Mouse (Mus musculus) thymus, postnatal 4 days (tissue): ENCODE results near the gene Mxra7.
A peak's percentile ranks its signal among the peaks of the same experiment; 100 is the strongest.
"Not testable (repeated sequence)": the region's sequence is repeated elsewhere in the genome, so short reads cannot be mapped to it uniquely, and the experiment has no call there.

ENCODE experiments used
- DNase-seq: peaks from one replicate; pipeline ENCODE4 v3.0.0; 2021

Gene Mxra7

DNA sequence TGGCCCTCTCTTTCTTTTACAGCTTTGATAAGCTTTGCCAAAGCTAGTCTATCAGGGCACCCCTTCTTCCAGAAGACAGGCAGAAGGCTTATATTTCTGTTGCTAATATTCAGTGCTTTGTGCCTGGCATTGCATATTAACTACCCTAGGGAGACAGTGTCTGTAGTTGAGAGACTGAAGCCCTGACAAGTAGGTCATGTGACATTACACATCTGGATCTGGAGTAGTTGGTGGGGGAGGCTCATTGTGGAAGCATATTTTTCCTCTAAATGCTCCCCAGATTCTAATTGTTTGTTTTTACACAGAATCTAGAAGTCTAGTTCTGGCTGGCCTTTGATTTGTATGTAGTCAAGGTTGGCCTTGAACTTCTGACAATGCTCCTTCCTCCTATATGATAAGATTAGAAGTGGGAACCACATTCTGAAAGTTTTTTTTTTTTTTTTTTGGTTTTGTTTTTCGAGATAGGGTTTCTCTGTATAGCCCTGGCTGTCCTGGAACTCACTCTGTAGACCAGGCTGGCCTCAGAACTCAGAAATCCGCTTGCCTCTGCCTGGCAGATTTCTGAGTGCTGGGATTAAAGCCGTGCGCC, 18.8 kb upstream of the Mxra7 start:
- DNase-seq = no peak

- DNase-seq = peak; percentile 94
These were observed 15.7 kb upstream of the Mxra7 start, which contains the start of the genes Mettl23 and Jmjd6 for GRCm38 (mm10) chr11:116843261-116844233. Mettl23 (plus strand) TSS chr11:116843278. Jmjd6 (minus strand) TSS chr11:116843449.

GRCm38 (mm10) chr11:116842531-116843260, 14.8 kb upstream of the Mxra7 start:
- peak; percentile 81 for DNase-seq

- DNase-seq = no peak
These were observed 12.9 kb upstream of the Mxra7 start for GRCm38 (mm10) chr11:116840748-116841147.

DNA sequence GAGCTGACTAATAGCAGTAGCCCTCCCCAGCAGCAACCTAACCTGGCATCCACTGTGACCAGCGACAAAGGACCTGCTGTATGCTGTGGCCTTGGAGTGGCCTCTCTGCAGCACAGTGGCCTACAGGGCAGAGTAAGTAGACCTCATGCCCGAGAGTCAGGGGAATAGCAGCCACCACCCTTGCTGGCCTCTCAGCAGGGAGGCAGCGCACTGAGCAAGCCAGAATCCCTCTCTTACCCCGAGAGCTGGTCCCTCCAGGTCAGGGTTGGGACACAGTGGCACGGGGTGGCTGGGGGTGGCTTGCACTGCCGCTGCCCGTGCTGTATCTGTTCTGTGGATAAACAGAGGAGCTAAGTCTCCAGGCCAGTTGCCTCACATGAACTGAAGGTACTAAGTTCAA, 11.8 kb upstream of the Mxra7 start:
- DNase-seq = no peak

DNA sequence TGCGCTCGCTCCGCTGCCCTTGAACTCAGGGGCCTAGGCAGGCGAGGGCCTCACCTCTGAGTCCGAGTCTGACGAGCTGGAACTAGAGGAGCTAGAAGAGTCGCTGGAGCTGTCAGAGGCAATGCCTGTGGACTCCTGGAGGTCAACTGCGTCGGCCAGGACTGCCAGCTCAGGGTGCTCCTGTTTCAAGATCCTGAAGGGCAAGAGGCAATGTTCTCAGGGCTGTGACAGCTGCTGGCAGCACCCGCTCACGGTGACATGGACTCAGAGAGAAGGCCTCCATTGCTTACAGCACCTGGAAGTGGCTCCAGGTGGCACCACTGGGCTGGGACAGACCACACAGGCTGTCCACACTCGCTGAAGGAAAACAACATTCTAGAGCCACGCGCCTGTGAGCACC, 11.1 kb upstream of the Mxra7 start:
- DNase-seq = no peak

GRCm38 (mm10) chr11:116837441-116837840, 9.6 kb upstream of the Mxra7 start:
- DNase-seq = no peak

GRCm38 (mm10) chr11:116836283-116836682, 8.4 kb upstream of the Mxra7 start:
- DNase-seq = no peak

DNA sequence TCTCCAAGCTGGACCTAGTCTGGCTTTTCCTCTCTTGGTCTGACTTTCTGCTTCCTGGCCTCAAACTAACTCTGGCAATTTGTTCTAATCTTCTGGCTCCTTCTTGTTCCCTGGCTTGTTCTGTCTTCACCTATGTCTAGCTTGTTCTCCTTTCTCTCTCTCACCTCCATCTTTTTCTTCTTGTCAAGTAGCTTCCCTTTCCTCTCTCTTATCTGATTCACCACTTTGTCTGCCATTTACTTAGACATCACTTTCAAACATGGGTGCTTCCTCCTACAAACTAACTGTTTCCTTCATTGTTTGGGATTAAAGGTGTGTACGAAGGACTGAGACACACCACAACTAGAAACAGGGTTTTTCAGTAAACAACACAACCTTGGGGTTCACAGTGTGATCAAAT, 7.1 kb upstream of the Mxra7 start:
- DNase-seq = no peak

- DNase-seq = no peak
These were observed 4.4 kb upstream of the Mxra7 start for GRCm38 (mm10) chr11:116832172-116832685.

GRCm38 (mm10) chr11:116826550-116827504, 1.0 kb downstream of the Mxra7 start:
- DNase-seq = no peak

- no peak for DNase-seq
These were observed 2.6 kb downstream of the Mxra7 start for GRCm38 (mm10) chr11:116825230-116825629.

- DNase-seq = not testable (repeated sequence)
These were observed 4.0 kb downstream of the Mxra7 start for GRCm38 (mm10) chr11:116823885-116824284.

DNA sequence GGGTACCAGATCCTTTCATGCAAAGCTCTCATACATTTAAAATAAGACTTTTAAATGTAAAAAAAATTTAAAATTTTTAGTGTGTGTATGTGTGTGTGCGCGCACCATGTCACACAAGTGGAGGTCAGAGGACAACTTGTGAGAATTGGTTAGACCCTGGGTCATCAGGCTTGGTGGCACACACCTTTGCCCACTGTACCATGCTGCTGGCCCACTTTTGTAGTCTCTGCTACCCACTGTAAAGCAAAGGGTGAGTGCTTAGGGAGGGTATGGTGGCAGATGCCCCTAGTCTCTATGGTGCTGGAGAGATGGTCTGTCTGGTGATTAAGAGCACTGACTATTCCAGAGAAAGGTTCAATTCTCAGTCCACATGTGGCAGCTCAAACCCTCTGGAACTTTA, 4.6 kb downstream of the Mxra7 start:
- DNase-seq = no peak

DNA sequence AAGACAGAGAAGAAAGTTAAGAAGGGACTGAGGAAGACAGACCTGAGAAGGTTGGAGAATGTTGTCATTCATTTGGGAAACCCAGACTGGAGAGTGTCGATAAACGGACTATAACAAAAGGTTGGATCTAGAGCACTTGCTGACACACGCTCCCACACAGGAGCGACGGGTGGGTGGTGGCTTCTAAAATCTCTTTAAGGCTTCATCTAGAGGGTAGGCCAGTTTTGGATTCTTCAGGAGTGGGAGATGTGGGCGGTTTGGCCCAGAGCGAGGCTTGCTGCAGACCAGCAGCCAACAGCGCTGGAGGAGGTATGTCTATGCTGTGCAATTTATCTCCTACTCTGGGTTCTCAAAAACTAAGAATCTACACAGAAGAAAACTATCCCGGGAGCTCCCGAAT, 5.2 kb downstream of the Mxra7 start:
- no peak for DNase-seq

GRCm38 (mm10) chr11:116822215-116822614, 5.6 kb downstream of the Mxra7 start:
- no peak for DNase-seq

GRCm38 (mm10) chr11:116821057-116821940, 6.5 kb downstream of the Mxra7 start:
- no peak for DNase-seq

DNA sequence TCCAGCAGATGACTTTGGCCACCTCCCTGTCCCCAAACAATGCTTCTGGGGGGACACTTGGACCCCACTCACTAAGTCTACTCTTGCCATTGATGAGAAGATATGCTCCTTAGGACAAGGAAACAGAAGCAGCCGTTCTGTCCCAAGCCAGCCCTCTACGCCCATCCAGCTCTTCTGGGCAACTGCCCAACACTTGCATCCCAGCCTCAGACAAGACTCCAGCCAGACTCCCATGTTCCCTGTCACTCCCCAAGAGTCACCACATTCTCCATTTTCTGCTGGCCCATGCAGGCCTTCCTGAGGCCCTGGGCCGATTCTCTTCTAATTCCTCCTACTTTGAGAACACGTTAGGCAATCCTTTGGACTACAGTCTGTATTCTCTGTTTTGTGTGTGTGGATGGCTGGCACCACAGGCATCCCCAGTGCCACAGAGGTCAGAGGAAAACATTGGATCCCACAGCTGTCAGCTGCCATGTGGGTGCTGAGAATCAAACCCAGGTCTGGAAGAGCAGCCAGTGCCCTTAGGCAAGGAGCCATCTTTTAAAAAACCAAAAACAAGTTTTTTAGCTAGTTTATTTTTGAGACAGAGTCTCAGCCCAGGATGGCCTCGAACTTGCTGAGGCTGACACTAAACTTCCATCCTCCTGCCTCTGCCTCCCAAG, 7.8 kb downstream of the Mxra7 start:
- DNase-seq = no peak

- no peak for DNase-seq
These were observed 9.1 kb downstream of the Mxra7 start for GRCm38 (mm10) chr11:116818722-116819121.

DNA sequence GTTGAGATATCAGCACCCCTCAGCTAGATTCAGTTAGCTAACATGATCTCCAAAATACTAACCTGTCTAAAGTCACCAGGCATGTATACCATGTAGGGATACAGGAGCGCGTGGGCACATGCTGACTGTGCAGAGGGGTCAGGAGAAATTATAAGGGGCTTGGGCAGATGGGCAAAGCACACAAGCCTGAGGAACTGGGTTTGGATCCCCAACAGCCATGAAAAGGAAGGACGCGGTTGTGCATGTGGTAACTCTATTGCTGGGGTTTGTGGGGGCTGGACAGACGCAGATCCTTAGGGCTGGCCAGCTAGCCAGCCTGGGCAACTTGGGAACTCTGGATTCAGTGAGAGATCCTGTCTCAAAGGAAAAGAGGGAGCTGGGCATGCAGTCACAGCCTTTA, 10.3 kb downstream of the Mxra7 start:
- DNase-seq = no peak
